Mouse (Mus musculus): ENCODE measurements around the gene Mss51. TPM values are rescaled to one million over a fixed set of nuclear protein-coding genes. Genes with fewer than 3 reads are reported as not detected.

Gene Mss51
- total and polyA plus RNA-seq, 3 experiments: 0.47 to 1.5 (median 0.59) TPM

GRCm38 (mm10) chr14:20447209-20447608, 49.5 kb downstream of the Mss51 start:
- no peak for DNase-seq (ENCODE audit: extremely low read depth)
- Histone ChIP-seq H3K79me2 (replicated peaks; ENCODE audit: control insufficient read depth, extremely low read depth, insufficient read depth, poor library complexity, severe bottlenecking) (no peaks in the 10 kb centered on the region), H3K36me3 (replicated peaks in 1 of 2; ENCODE audit: control insufficient read depth in 1 of 2, insufficient read depth in 1 of 2, low read length in 1 of 2) (no peaks in the 10 kb centered on the region), H3K27ac (ENCODE audit: insufficient read depth, low read depth) (no peak overlapping the region), H3K27me3 (replicated peaks) (no peaks in the 10 kb centered on the region), H3K4me3 (replicated peaks in 1 of 3; ENCODE audit: low read depth in 2 of 3, low read length in 2 of 3, poor library complexity in 1 of 3) (no peak overlapping the region), H3K9me3 (replicated peaks; ENCODE audit: low read length) (peaks cover 3% of the 10 kb centered on the region), H3K4me1 (ENCODE audit: control insufficient read depth in 1 of 2, insufficient read depth in 2 of 2) (peaks cover 0 to 11% of the 10 kb centered on the region in 2 experiments; a peak in 2 of 4 replicates), H3K4me2 (ENCODE audit: insufficient read depth, low read depth, poor library complexity, severe bottlenecking) (no peak overlapping the region), H3K9ac (ENCODE audit: insufficient read depth, low read depth) (no peak overlapping the region)
- TF ChIP-seq ZC3H11A (IDR thresholded peaks at IDR 0.05; ENCODE audit: low read depth, low read length) (no peak), MYC (IDR thresholded peaks at IDR 0.05; ENCODE audit: low read depth, low read length) (no peak), E2F4 (IDR thresholded peaks at IDR 0.05; ENCODE audit: insufficient replicate concordance, low read depth, low read length) (no peak), RAD21 (IDR thresholded peaks at IDR 0.05; ENCODE audit: low read depth, low read length) (no peak), BHLHE40 (IDR thresholded peaks at IDR 0.05; ENCODE audit: low read depth, low read length) (no peak), ZNF384 (IDR thresholded peaks at IDR 0.05; ENCODE audit: low read depth, low read length) (no peak), JUN (IDR thresholded peaks at IDR 0.05; ENCODE audit: insufficient read depth, low read depth, low read length) (no peak), SMC3 (IDR thresholded peaks at IDR 0.05; ENCODE audit: low read depth, low read length) (no peak), CTCF (conservative IDR thresholded peaks at IDR 0.05 in 1 of 2, IDR thresholded peaks at IDR 0.05 in 1 of 2; ENCODE audit: low read depth in 2 of 2, low read length in 2 of 2) (no peak), NELFE (IDR thresholded peaks at IDR 0.05; ENCODE audit: low read depth, low read length) (no peak), MAX (IDR thresholded peaks at IDR 0.05; ENCODE audit: low read length) (no peak), EP300 (IDR thresholded peaks at IDR 0.05; ENCODE audit: low read length) (no peak), TCF12 (IDR thresholded peaks at IDR 0.05; ENCODE audit: low read depth, low read length) (no peak), POLR2A (IDR thresholded peaks at IDR 0.05; ENCODE audit: low read depth, low read length) (no peak), MXI1 (IDR thresholded peaks at IDR 0.05; ENCODE audit: low read depth, low read length) (no peak), HCFC1 (IDR thresholded peaks at IDR 0.05; ENCODE audit: low read depth, low read length) (no peak), MAFK (IDR thresholded peaks at IDR 0.05; ENCODE audit: insufficient replicate concordance, low read length) (no peak), JUND (conservative IDR thresholded peaks at IDR 0.05; ENCODE audit: low read depth, low read length) (no peak), USF2 (conservative IDR thresholded peaks at IDR 0.05; ENCODE audit: low read depth, low read length) (no peak)
- in situ Hi-C loops (cut with MboI; ENCODE audit: low pct_ligation_motif_present, low pct_unique_long_range_greater_than_20kb, low sequenced_read_pairs) (no loop called here), dilution Hi-C loops (cut with MboI; ENCODE audit: extremely low pct_ligation_motif_present, extremely low pct_unique_long_range_greater_than_20kb, low sequenced_read_pairs) (no loop called here)

GRCm38 (mm10) chr14:20442252-20442651, 54.4 kb downstream of the Mss51 start:
- dilution Hi-C loops (cut with MboI; ENCODE audit: extremely low pct_ligation_motif_present, extremely low pct_unique_long_range_greater_than_20kb, low sequenced_read_pairs) (no loop called here), in situ Hi-C loops (cut with MboI; ENCODE audit: low pct_ligation_motif_present, low pct_unique_long_range_greater_than_20kb, low sequenced_read_pairs) (no loop called here)
- Histone ChIP-seq H3K36me3 (replicated peaks in 1 of 2; ENCODE audit: control insufficient read depth in 1 of 2, insufficient read depth in 1 of 2, low read length in 1 of 2) (no peaks in the 10 kb centered on the region), H3K4me3 (replicated peaks in 1 of 3; ENCODE audit: low read depth in 2 of 3, low read length in 2 of 3, poor library complexity in 1 of 3) (no peak overlapping the region), H3K27ac (ENCODE audit: insufficient read depth, low read depth) (no peak overlapping the region), H3K4me1 (ENCODE audit: control insufficient read depth in 1 of 2, insufficient read depth in 2 of 2) (peaks cover 0 to 2% of the 10 kb centered on the region in 2 experiments; a peak in 2 of 4 replicates), H3K9me3 (replicated peaks; ENCODE audit: low read length) (peaks cover 3% of the 10 kb centered on the region), H3K79me2 (replicated peaks; ENCODE audit: control insufficient read depth, extremely low read depth, insufficient read depth, poor library complexity, severe bottlenecking) (no peaks in the 10 kb centered on the region), H3K4me2 (ENCODE audit: insufficient read depth, low read depth, poor library complexity, severe bottlenecking) (no peak overlapping the region), H3K9ac (ENCODE audit: insufficient read depth, low read depth) (no peak overlapping the region), H3K27me3 (replicated peaks) (no peaks in the 10 kb centered on the region)
- no peak for DNase-seq (ENCODE audit: extremely low read depth)
- no peak for TF ChIP-seq TCF12 (IDR thresholded peaks at IDR 0.05; ENCODE audit: low read depth, low read length)
- TF ChIP-seq JUN (IDR thresholded peaks at IDR 0.05; ENCODE audit: insufficient read depth, low read depth, low read length): no peak
- TF ChIP-seq MEF2A (IDR thresholded peaks at IDR 0.05; ENCODE audit: borderline replicate concordance, low read depth, low read length): no peak
- TF ChIP-seq SIN3A (IDR thresholded peaks at IDR 0.05; ENCODE audit: low read length): no peak
- TF ChIP-seq SMC3 (IDR thresholded peaks at IDR 0.05; ENCODE audit: low read depth, low read length): no peak
- no peak for TF ChIP-seq MYC (IDR thresholded peaks at IDR 0.05; ENCODE audit: low read depth, low read length)
